In genomic region chr10:108284977-108285376, GRCm38 (mm10) we compare ENCODE assay signal across 17 mouse cellular contexts. TPM values are rescaled to one million over a fixed set of nuclear protein-coding genes. Genes with fewer than 3 reads are reported as not detected.
"Had no signal": no experiment of that assay in that cellular context is flagged by ENCODE, and none has a peak within 500 bp of the region (broad histone marks: within the 10 kb centered on the region; RNA-seq: fewer than 3 reads in every experiment).

No protein-coding gene starts in this region.

- H3K27ac ChIP-seq: left cerebral cortex, adult 2 months; limb, embryonic 12.5 days; liver, embryonic 13.5 days; lung, embryonic 15.5 days; macrophage; midbrain, embryonic 12.5 days had no signal

- H3K9me3 ChIP-seq: limb, embryonic 12.5 days; liver, embryonic 13.5 days; lung, embryonic 15.5 days; megakaryocyte, embryonic 14.5 days; midbrain, embryonic 12.5 days; neural tube, embryonic 13.5 days had no signal

- H3K27me3 ChIP-seq: limb, embryonic 12.5 days; liver, embryonic 13.5 days; lung, embryonic 15.5 days; megakaryocyte, embryonic 14.5 days; midbrain, embryonic 12.5 days; neural tube, embryonic 13.5 days had no signal

- H3K4me3 ChIP-seq: left cerebral cortex, adult 2 months; limb, embryonic 12.5 days; liver, embryonic 13.5 days; lung, embryonic 15.5 days; megakaryocyte, embryonic 14.5 days; midbrain, embryonic 12.5 days; neural tube, embryonic 13.5 days had no signal

- ATAC-seq: liver, postnatal 0 days had no signal

- DNase-seq: kidney, adult 8-10 months; kidney, postnatal 25 days; liver; liver, embryonic 13.5 days; liver, postnatal 0 days; lung, postnatal 14 days; right cerebral cortex, postnatal 4 days; spleen, adult 18-20 months; thymus, adult 18-20 months; thymus, postnatal 14 days had no signal

- H3K9ac ChIP-seq: limb, embryonic 12.5 days; liver, embryonic 13.5 days; liver, postnatal 0 days; lung, embryonic 15.5 days; midbrain, embryonic 12.5 days; neural tube, embryonic 13.5 days had no signal

- H3K4me2 ChIP-seq: limb, embryonic 12.5 days; liver, embryonic 13.5 days; lung, embryonic 15.5 days; midbrain, embryonic 12.5 days; neural tube, embryonic 13.5 days had no signal

- H3K4me1 ChIP-seq: limb, embryonic 12.5 days; lung, embryonic 15.5 days; megakaryocyte, embryonic 14.5 days; neural tube, embryonic 13.5 days had no signal

RNA-seq across cellular contexts. Expression of gene Pawr, which starts 46.9 kb away (rescaled TPM):
- polyA plus RNA-seq: macrophage had no signal
